ENCODE assay signal across 8 mouse cellular contexts in genomic region chr11:53706236-53706933, GRCm38 (mm10). TPM values are rescaled to one million over a fixed set of nuclear protein-coding genes. Genes with fewer than 3 reads are reported as not detected.
DNase-seq lines count a peak whose midpoint lies in the region; ATAC-seq and TF ChIP-seq lines count a peak whose summit lies in the region.

No protein-coding gene starts in this region.

- H3K27ac ChIP-seq in embryonic facial prominence, embryonic 12.5 days, result peak overlapping the region; percentile 81
- peak overlapping the region; percentile 92 for H3K27ac ChIP-seq in limb, embryonic 15.5 days
- 0 out of 2 replicates have a peak overlapping the region, but pooled peaks have one; percentile 10 for H3K27ac ChIP-seq in midbrain, embryonic 14.5 days (replicated peaks; ENCODE audit: low read depth, low read length)
- peak overlapping the region; percentile 96 for H3K27ac ChIP-seq in testis, adult 2 months (ENCODE audit: control insufficient read depth, insufficient read depth, low read depth, low read length)

- intact Hi-C loops in gastrocnemius, postnatal 36 days (cut with DNase I), result no loop called here

- peak; percentile 64; the same call in 1 of the 2 replicates for ATAC-seq in embryonic facial prominence, embryonic 12.5 days (ENCODE audit: insufficient number of reproducible peaks, insufficient read depth, low FRiP score, low TSS enrichment)
- ATAC-seq in hematopoietic stem cell, adult 5-6 weeks (replicated peaks in 1 of 2; ENCODE audit: insufficient read depth in 1 of 2, low FRiP score in 2 of 2, low TSS enrichment in 1 of 2, low read depth in 1 of 2, poor library complexity in 2 of 2, severe bottlenecking in 2 of 2), result peak; percentile 24 to 47; a peak in 2 of 4 replicates
- peak; percentile 44; the same call in 1 of the 2 replicates for ATAC-seq in limb, embryonic 15.5 days (ENCODE audit: insufficient number of reproducible peaks, low FRiP score, low TSS enrichment, low read depth)
- 0 out of 2 replicates have a peak, but pooled peaks have one; percentile 27 for ATAC-seq in midbrain, embryonic 14.5 days (ENCODE audit: low FRiP score, low TSS enrichment)

- H3K4me2 ChIP-seq in embryonic facial prominence, embryonic 12.5 days (replicated peaks), result peak overlapping the region; percentile 84
- H3K4me2 ChIP-seq in limb, embryonic 15.5 days, result peak overlapping the region; percentile 77
- H3K4me2 ChIP-seq in midbrain, embryonic 14.5 days (ENCODE audit: low read length), result peak overlapping the region; percentile 92

- peaks cover 2% of the 10 kb centered on the region; the same call in 1 of the 2 replicates for H3K36me3 ChIP-seq in embryonic facial prominence, embryonic 12.5 days
- 0 out of 2 replicates have a peak, but pooled peaks cover 7% of the 10 kb centered on the region for H3K36me3 ChIP-seq in limb, embryonic 15.5 days
- no peaks in the 10 kb centered on the region for H3K36me3 ChIP-seq in midbrain, embryonic 14.5 days (ENCODE audit: control insufficient read depth, insufficient read depth, low read length)
- H3K36me3 ChIP-seq in testis, adult 2 months (ENCODE audit: control insufficient read depth, insufficient read depth, low read length), result no peaks in the 10 kb centered on the region

- WGBS in embryonic facial prominence, embryonic 12.5 days, result 9% methylated on average over 29 of the region's 29 CpGs
- 6% methylated on average over 29 of the region's 29 CpGs for WGBS in limb, embryonic 15.5 days
- 8% methylated on average over 29 of the region's 29 CpGs for WGBS in midbrain, embryonic 14.5 days

- H3K9ac ChIP-seq in embryonic facial prominence, embryonic 12.5 days, result peak overlapping the region; percentile 77
- H3K9ac ChIP-seq in limb, embryonic 15.5 days, result peak overlapping the region; percentile 73
- H3K9ac ChIP-seq in midbrain, embryonic 14.5 days (replicated peaks; ENCODE audit: low read length), result peak overlapping the region; percentile 41; the same call in 1 of the 2 replicates

- H3K27me3 ChIP-seq in embryonic facial prominence, embryonic 12.5 days, result no peaks in the 10 kb centered on the region
- no peaks in the 10 kb centered on the region for H3K27me3 ChIP-seq in limb, embryonic 15.5 days
- no peaks in the 10 kb centered on the region for H3K27me3 ChIP-seq in midbrain, embryonic 14.5 days (ENCODE audit: control insufficient read depth, insufficient read depth, low read length)
- H3K27me3 ChIP-seq in testis, adult 2 months (ENCODE audit: control insufficient read depth, insufficient read depth, low read length), result no peaks in the 10 kb centered on the region

- H3K4me3 ChIP-seq in embryonic facial prominence, embryonic 12.5 days, result peak overlapping the region; percentile 77
- H3K4me3 ChIP-seq in limb, embryonic 15.5 days, result peak overlapping the region; percentile 77
- peak overlapping the region; percentile 57 for H3K4me3 ChIP-seq in midbrain, embryonic 14.5 days (replicated peaks; ENCODE audit: low read depth, low read length)
- H3K4me3 ChIP-seq in testis, adult 2 months (ENCODE audit: control insufficient read depth, low read depth, low read length), result peak overlapping the region; percentile 99

- no peaks in the 10 kb centered on the region for H3K9me3 ChIP-seq in embryonic facial prominence, embryonic 12.5 days
- H3K9me3 ChIP-seq in limb, embryonic 15.5 days, result no peaks in the 10 kb centered on the region
- no peaks in the 10 kb centered on the region for H3K9me3 ChIP-seq in midbrain, embryonic 14.5 days (ENCODE audit: control insufficient read depth, low read length)

- no peak for TF ChIP-seq CTCF in testis, adult 2 months (IDR thresholded peaks at IDR 0.05; ENCODE audit: control insufficient read depth, insufficient read depth, insufficient replicate concordance, low read depth, low read length)

- peak; percentile 41 for DNase-seq in gastrocnemius, postnatal 10 days
- DNase-seq in gastrocnemius, postnatal 36 days, result no peak
- peak; percentile 62 for DNase-seq in ZHBTc4 (ENCODE audit: low read depth, low spot score)
- DNase-seq in midbrain, embryonic 14.5 days, result peak; percentile 73

- no peak for TF ChIP-seq POLR2A in testis, adult 2 months (IDR thresholded peaks at IDR 0.05; ENCODE audit: control insufficient read depth, low read depth, low read length)

- H3K4me1 ChIP-seq in embryonic facial prominence, embryonic 12.5 days, result 0 out of 2 replicates have a peak, but pooled peaks cover 5% of the 10 kb centered on the region
- no peaks in the 10 kb centered on the region; the same call in 1 of the 2 replicates for H3K4me1 ChIP-seq in limb, embryonic 15.5 days
- peaks cover 6% of the 10 kb centered on the region; the same call in 1 of the 2 replicates for H3K4me1 ChIP-seq in midbrain, embryonic 14.5 days (ENCODE audit: control insufficient read depth, insufficient read depth, low read length)
- peaks cover 2% of the 10 kb centered on the region; the same call in 1 of the 2 replicates for H3K4me1 ChIP-seq in testis, adult 2 months (ENCODE audit: control insufficient read depth, insufficient read depth, low read length)

RNA-seq across cellular contexts. Expression of gene Rad50, which starts 0.7 kb away (rescaled TPM):
- total RNA-seq in gastrocnemius, postnatal 10 days (2021), result 10 to 100 TPM in 1 of 2 experiments, 1 to 10 TPM in 1; 7.9 to 10.1 TPM
- 1 to 10 TPM; 3.5 to 4.8 TPM for total RNA-seq in gastrocnemius, postnatal 36 days (2021)
- polyA plus RNA-seq in embryonic facial prominence, embryonic 12.5 days (2016; fragmentation: Nextera tagmentation; extraction: Ambion mirVana), result 25.3 and 30.9 TPM in 2 replicates
- total RNA-seq in hematopoietic stem cell, adult 5-6 weeks (2017), result 86.1 and 112 TPM in 2 replicates
- polyA plus RNA-seq in limb, embryonic 15.5 days (2015; fragmentation: Nextera tagmentation; extraction: Ambion mirVana), result 26.0 and 28.0 TPM in 2 replicates
- polyA plus RNA-seq in midbrain, embryonic 14.5 days (2014; fragmentation: Nextera tagmentation; extraction: Ambion mirVana), result 9.1 and 11.2 TPM in 2 replicates
- polyA plus RNA-seq in testis, adult 2 months (2012; rRNA removed), result 3.0 and 3.2 TPM in 2 replicates

RNA-seq across cellular contexts. Expression of gene Il5, which starts 14.2 kb away (rescaled TPM):
- not detected for total RNA-seq in gastrocnemius, postnatal 10 days (2021)
- total RNA-seq in gastrocnemius, postnatal 36 days (2021), result not detected
- not detected in 2 replicates for polyA plus RNA-seq in embryonic facial prominence, embryonic 12.5 days (2016; fragmentation: Nextera tagmentation; extraction: Ambion mirVana)
- not detected in 2 replicates for total RNA-seq in hematopoietic stem cell, adult 5-6 weeks (2017)
- polyA plus RNA-seq in limb, embryonic 15.5 days (2015; fragmentation: Nextera tagmentation; extraction: Ambion mirVana), result not detected in 2 replicates
- polyA plus RNA-seq in midbrain, embryonic 14.5 days (2014; fragmentation: Nextera tagmentation; extraction: Ambion mirVana), result not detected in 2 replicates
- polyA plus RNA-seq in testis, adult 2 months (2012; rRNA removed), result 0.23 and 0.27 TPM in 2 replicates

Comparison
In these comparisons a context has a peak if more than half of its experiments do, and no peak if none do; other contexts are left out.
1. DNase-seq: peak in gastrocnemius, postnatal 10 days (single experiment), ZHBTc4 (single experiment) and midbrain, embryonic 14.5 days (single experiment); none in gastrocnemius, postnatal 36 days (0 of 2).
2. H3K27ac ChIP-seq: peak in every context shown above with its lines; median percentile 96 in testis, adult 2 months; 92 in limb, embryonic 15.5 days; 81 in embryonic facial prominence, embryonic 12.5 days; 10 in midbrain, embryonic 14.5 days.
3. Peak in every context shown above with its lines, with median percentiles within 50 percentile points of each other: ATAC-seq, H3K4me2 ChIP-seq, H3K4me3 ChIP-seq and H3K9ac ChIP-seq.